Mouse (Mus musculus) neutrophil, adult 5-6 weeks (primary cell): Measurements from ENCODE around the gene Tlcd1. TPM values are rescaled to one million over a fixed set of nuclear protein-coding genes. Genes with fewer than 3 reads are reported as not detected.

Source experiments
- ATAC-seq: fragments of 151-379, 151-347 bp; 2 replicates; pipeline ENCODE4 v1.8.0; 2017; ENCODE audit warnings: mild to moderate bottlenecking, moderate TSS enrichment; ENCODE audit not compliant: insufficient number of reproducible peaks, poor library complexity, low FRiP score, severe bottlenecking; ENCODE audit errors: extremely low read depth
- total RNA-seq: library from RNA; stranded (forward); fragments of 200-1000 nt; gene quantifications from 2 replicates; pipeline ENCODE4 v1.2.3, GENCODE M21; 2017

Gene Tlcd1
- total RNA-seq, 1 experiment from 2014 or later, result 5.4 TPM

DNA sequence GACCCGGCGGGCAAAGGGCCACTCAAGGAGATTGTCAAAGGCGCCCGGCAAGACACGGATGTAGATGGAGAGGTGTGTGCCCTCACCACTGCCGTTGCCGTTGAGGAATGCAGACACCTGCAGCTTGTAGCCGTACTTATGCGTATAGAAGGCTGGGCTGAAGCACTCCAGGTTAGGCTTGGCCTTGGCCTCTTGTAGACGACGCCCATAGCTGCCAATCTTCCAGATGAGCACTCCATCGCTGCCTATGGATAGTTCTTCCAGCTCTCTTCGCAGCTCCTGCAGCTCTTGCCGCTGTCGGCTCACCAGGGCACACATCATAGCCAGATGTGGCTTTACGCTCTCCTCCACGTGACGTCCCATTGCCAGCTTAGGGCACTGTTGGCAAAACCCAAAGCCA lies 16.3 kb upstream of the Tlcd1 start:
- no peak for ATAC-seq

DNA sequence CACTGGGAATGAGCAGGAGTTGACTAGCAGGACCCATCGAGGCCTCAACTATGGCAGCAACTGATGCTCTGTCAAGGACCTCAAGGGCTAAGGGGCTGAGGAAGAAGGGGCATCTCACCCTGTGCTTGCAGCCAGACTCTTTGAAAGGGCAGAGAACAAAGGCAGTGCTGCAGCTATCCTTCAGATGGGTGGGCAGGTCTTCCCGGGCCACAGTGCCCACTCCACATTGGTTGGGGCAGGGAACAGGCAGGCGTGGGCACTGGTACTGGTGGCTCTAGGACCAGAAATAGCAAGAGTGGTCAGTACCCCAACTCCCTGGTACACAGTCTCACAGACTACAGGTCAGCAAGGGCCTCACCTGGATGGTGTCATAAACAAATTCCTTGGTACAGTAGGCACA lies 15.8 kb upstream of the Tlcd1 start:
- no peak for ATAC-seq

DNA sequence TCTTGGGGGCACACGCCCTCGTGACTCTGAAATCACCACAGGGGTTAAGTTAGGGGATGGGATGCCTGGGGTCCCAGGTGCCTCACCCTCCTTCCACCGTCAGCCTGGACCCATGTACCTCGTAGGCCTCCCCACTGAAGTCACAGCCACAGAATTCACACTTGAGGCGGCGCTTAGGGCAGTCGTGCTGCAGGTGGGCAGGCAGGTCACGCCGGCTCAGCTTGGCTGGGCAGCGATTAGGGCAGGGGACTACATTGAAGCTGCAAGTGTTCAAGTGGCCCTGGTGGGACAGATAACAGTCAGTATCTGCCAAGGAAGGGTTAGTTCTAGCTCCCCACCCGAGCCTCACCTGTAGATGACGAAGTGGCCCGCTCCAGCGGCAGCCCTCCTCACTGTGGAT lies 15.3 kb upstream of the Tlcd1 start:
- no peak for ATAC-seq

DNA sequence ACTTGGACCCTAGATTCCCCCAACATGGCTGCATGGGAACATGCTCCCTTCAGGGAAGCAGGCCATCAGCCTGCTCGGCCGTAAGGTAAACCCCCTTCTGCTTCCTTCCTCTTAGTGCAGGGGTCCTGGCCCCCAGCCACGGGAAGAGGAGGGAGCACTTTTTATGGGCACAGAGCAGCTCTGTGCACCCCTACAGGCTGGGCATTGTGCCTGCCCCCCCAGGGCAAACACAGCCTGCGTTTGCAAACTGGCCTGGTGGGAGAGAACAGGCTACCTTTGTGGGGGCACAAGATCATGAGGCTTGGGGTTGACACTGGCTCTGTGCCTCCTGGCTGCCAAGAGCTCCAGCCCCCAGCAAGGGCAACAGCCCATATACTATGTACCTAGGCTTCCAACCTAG lies 14.5 kb upstream of the Tlcd1 start:
- no peak for ATAC-seq

DNA sequence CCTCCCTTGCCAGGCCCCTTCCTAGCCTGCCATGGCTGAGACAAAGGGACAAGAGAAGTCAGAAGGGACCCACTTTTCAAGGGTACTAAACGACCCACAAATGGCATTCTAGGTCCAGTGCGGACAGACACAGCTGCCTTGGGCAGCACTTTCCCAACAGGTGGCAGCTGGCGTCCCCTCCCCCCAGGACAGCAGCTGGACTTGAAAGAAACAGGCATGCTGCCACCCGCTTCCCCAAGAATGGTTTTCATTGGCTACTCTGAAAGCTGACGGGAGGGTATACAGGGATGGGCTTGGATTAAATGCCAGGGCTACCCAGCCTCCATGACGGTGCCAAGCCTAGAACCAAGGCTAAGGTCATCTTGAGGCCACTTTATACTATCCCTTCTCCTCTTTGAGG lies 14.0 kb upstream of the Tlcd1 start:
- no peak for ATAC-seq

DNA sequence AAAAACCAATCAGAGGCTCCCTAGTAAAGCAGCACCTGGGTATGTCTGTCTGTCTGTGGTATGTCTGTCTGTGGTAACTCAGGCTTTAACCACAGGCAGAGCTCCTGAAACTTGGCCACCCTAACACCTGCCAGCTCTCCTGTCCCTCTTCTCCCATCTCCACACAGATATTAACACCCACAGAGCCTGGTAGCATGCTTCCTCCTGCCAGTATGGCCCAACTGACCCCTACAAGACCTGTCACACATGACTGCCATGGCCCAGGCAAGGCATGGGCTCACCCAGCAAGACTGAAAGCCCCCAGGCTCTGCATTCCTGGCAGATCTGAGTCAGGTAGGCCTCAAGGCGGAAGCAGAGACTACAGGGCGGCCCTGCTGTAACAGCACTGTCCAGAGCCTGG lies 13.5 kb upstream of the Tlcd1 start:
- no peak for ATAC-seq

DNA sequence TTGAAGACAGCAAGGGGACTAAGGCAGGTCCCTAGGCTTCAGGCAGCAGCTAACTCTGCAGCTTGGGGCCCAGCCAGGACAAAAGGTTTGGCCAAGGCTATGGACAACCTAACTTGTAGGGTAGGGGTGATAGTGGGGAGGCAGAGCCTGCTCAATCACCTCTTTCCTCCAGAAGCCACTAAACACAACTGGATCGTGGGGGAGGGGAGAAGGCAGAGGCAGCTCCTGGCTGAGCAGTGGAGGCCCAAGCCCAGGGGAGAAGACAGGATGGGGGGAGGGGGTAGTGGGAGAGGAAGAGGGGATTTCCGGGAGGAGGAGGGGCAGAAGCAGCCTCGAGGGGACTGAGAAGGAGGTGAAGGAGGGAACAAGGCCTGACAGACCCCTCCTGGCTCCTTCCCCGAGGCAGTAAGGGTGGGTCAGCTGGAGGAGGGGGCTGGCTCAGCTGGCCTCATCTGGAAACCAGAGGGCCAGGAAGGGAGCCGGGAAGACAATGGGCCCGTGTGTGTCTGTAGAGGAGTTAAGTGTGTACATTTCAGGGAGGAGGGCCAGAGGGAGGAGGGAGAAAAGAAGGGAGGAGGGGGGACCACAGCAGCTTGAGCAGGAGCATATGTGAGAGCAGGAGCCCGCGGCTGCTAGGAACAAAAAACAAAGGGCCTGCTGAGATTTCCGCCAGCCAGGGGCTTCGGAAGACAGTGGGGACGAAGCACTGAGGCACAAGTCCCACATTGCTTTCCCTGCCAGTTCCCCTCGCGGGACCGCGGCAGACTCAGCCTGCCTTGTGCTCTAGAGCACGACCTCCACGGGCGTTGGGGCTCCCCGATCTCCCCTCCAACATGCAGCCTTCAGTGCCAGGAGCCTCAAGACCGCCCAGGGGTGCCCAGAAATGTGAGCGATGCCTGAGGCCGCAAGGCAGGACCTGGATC lies 12.6 kb upstream of the Tlcd1 start:
- no peak for ATAC-seq

DNA sequence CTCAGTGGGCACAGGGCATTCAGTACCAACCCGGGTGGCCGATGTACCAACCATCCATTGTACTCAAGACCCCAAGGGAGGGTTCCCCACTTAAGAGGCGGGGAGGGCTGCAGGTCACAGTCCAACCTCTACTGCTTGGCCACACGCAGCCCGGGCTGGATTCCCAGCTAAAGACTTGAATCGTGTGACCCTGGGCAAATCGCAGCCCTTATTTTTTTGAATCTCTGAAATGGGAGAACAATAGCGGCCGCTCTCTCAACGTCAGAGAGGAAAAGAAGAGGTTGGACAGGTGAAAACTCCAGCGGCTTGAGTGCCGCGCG lies 11.9 kb upstream of the Tlcd1 start:
- no peak for ATAC-seq

DNA sequence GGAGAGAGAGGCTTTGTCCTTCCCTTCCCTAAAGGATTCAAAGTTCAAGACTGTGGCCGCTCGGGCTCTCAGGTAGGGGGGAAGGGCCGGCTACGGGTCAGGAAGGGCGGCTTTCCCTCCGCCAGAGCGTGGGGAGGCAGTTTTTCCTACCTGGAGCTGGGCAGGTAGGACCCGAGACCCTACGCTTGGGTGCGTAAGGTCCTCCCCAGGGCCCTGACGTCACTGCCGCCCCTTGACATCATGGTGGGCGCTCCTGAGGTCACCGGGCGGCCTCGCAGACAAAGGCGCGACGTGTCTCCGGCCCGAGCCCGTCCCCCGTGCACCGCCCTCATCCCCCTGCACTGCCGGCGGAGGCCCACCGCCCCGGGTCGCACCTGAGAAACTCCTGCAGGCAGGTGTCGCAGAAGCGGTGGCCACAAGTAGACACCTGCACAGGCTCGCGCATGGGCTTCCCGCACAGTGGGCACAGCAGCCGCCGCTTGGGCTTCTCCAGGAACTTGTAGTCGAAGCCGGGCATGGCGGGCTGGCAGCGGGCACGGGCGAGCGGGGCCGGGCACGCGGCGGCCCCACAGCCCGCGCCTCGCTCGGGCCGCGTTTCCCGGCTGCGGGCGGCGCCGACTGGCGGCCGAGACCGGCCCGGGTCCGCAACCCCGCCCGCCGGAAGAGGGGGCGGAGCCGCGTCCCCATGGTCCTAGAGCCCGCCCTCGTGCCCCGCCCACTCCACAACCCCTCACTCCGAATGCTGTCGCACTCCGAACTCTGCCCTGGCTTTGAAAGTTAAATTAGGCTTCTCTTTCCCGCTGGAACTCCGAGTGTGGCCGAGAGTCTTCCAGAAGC lies 11.4 kb upstream of the Tlcd1 start, which contains the start of gene Traf4:
TSS of gene Traf4 (minus strand) at position 666 of the 837 bp plus-strand sequence.
- ATAC-seq, result peak; percentile 45

DNA sequence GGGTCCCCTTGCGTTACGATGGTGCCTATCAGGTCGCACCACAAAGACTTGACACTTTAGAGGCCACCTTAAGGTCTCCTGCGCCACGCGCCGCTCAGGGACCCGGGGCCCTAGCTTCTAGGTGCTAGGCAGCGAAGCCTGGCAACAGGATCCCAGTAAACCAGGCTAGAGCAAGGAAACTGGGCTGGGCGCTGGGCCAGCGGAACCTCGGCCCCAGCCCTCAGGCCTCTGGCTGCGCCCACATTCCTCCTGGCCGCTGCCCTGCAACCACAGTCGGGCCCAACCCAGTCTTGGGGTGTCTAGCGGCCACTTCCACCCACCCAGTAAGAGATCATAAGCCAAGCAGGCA lies 10.8 kb upstream of the Tlcd1 start:
- ATAC-seq, result no peak

DNA sequence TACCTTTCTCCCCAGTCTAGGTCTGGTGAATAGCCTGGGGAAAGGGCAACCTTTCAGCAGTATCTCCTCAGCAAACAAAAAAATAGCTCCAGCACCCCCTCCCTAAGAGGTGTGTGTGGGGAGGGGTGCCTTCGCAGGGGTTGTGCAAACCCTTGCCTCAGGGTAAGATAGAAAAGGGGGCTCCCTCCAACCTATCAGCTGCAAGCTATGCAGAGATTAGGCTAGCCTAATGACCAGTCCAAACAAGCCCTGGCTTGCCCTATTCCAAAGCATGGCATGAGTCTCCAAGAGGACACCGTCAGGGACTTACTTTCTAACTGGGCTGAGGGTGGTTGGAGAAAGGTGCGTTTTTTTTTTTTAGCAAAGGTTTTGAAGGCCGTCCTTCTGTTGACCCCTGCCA lies 10.3 kb upstream of the Tlcd1 start:
- ATAC-seq, result no peak

DNA sequence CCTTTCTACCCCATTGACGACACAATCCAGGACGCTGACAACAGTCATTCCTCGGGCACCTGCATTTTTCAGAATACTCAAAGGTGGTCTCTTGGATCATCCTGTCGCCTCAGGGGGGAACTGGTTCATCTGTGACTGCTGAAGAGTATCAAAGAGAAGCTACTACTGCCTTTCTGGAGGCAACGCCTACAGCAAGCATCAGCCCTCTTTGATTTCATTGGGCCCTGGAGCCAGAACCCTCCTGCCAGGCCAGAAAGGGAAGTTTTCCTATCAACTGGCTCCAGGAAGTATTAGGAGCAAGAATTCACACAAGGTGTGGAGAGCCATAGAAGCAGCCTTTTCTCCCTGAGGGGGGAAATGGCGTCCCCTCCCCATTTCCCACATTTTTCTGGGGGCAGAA lies 9.9 kb upstream of the Tlcd1 start:
- no peak for ATAC-seq

DNA sequence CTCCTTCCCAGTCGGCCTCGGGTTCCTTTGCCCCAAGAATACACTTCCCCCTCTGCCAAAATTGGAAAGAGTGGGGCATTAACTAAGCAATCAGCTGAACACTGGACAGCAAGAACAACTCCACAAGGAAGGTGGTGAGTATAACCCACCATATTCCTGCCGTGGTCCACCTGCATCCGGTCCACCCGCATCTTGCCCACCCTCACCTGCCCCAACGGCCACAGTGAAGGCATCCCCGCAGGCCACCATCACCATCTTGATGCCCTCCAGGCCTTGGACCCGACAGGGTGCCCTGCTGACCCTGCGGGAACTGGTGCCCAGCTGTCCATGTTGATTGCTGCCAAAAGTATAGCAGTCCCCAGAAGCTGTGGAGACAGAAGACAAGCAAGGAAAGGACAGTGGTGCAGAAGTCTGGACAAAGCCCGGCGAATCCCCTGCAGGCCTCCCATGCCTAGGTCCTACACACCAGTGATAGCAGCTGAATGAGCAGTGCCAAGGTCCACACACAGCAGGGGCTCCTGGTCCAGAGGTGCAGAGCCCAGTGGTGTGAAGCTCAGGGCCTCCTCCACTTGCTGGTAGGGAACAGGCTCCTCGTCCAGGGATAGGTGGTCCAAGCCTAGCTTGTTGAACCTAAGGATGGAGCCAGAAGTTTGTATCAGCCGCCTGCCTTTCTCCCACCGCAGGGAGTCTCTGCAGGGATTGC lies 9.1 kb upstream of the Tlcd1 start:
- ATAC-seq, result no peak

DNA sequence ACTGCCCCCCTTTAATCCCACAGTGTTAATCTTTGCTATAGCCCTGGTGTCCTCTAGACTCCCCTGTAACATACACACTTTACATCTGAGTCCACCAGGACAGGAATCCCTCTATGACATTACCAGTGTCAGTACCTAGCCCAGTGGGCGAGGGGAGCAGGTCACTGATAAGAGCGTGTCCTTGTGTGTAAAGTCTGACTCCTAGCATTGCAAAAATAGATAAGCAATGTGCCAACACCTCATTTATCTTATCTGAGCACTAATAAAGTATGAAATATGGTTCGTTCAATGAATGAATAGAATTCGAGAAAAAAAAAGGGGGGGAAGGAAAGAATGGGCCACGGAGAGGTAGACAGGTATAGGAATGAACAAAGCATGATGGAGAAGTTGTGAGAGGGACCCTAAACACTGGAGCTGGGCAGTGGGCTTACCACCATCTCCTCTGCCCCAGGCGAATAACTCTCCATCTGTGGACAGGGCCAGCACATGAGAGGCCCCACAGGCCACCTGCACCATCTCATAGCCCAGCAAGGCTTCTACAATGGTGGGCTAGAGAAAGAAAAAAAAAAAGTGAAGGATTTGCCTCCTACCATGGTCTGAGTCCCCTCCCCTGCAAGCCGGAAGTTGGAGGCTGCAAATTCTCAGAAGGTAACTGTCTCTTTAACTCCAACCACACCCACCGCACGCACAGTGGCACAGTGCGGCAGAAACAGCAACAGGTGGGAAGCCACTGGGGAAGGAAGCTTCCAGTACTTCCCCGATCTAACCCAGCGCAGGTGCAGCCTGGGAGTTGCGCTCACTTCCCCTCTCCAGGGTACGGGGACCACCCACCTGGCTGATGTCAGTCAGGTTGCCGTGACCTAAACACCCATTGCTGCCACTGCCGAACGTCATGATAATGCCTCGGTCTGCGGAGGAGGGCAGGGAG lies 7.7 kb upstream of the Tlcd1 start:
- peak; percentile 44 for ATAC-seq

DNA sequence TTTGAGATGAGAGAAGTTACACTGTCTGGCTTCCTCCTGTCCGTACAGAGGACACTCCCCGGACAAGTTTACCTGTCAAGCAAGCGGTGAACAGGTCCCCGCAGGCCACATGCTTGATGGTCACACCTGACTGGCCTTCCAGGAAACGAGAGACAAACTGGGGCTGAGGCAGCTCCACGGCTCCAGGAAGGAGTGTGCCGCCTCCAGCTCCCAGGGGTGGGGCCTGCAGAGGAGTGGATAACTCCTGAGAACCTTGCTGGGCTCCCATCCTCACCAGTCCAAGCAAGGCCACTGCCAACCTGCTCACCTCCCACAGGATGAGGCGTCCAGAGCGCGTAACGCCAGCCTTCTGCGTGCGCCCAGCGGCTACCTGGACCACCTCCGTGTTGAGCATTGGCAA lies 6.2 kb upstream of the Tlcd1 start:
- no peak for ATAC-seq

DNA sequence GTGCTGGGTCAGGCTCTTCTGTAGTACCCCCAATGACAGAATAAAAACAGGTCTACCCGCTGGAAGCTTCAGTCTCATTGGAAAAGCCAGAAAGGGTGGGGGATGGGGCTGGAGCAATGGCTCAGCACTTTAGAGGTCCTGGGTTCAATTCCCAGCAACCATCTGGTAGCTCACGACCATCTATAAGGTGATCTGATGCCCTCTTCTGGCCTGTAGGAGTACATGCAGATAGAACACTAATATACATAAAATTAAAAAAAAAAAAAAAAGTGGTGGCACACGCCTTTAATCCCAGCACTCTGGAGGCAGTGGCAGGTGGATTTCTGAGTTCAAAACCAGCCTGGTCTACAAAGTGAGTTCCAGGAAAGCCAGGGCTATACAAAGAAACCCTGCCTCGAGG lies 5.2 kb upstream of the Tlcd1 start:
- ATAC-seq, result no peak

DNA sequence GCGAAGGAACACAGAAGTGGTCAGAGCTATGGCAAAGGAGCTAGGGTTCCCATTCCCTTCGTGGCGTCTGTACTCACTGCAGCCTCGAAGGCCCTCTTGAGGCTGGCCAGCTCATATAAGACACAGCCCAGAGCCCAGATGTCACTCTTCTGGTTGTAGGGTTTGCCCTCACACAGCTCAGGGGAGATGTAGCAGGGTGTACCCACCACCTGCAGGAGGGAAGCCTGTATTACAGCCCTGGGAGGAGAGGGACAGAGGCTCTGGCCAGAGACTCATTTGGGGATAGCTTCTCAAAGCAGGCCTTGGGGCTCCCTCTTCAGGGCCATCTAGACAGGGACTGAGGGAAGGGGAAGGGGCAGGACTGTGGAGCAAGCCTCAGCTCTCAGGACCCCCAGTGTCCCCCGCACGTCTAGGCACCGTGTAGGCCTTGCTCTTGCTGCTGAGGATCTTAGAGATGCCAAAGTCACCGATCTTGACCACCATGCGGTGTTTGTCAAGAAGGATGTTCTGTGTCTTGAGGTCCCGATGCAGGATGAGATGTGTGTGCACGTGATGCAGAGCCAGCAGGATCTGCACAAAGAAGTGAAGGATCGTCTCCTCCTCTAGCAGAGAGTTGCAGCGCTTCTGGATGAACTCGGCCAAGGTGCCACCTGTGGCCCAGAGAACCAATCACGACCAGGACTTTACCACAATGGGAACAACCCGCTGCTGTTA lies 4.3 kb upstream of the Tlcd1 start:
- no peak for ATAC-seq

DNA sequence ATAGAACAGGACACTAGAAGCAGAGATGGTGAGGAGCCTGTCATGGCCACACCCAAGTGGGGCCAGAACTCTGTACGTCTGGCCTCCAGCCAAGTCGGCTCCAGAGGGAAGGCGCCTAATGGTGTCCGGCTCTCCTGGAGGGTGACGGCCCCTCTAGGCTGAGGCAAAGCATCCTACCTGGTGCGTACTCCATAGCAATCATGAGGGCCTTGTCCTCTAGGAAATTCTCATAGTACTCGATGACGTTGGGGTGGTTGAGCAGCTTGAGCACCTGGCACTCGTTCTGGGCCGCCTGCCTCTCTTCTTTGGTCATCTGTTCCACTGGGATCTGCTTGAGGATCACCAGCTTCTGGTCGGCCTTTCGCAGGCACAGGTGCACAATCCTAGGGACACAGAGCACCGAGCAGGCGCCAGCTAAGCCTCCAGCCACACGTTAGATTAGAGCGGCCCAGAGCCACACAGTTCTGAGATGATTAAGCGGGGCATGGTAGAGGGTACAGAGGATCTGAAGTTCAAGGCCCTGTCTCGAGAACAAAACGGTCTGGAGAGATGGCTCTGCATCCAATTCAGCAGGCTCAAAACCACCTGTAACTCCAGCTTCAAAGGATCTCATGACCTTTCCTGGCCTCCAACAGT lies 3.6 kb upstream of the Tlcd1 start:
- ATAC-seq, result no peak
